In genomic region chr6:50090221-50090620, GRCm38 (mm10) we compare ENCODE assay signal across 28 mouse cellular contexts. TPM values are rescaled to one million over a fixed set of nuclear protein-coding genes. Genes with fewer than 3 reads are reported as not detected.
DNase-seq lines count a peak whose midpoint lies in the region; ATAC-seq and TF ChIP-seq lines count a peak whose summit lies in the region.
"Had no signal": no experiment of that assay in that cellular context is flagged by ENCODE, and none has a peak within 500 bp of the region (broad histone marks: within the 10 kb centered on the region; RNA-seq: fewer than 3 reads in every experiment).

No protein-coding gene starts in this region.

- no peak for TF ChIP-seq RAD21 in MEL (IDR thresholded peaks at IDR 0.05; ENCODE audit: low read depth, low read length)

- no peak overlapping the region for H3K4me2 ChIP-seq in kidney, embryonic 14.5 days (replicated peaks; ENCODE audit: low read depth, low read length)
- H3K4me2 ChIP-seq: embryonic facial prominence, embryonic 15.5 days; forebrain, embryonic 12.5 days; hindbrain, embryonic 14.5 days; liver, embryonic 15.5 days; lung, embryonic 15.5 days; midbrain, embryonic 11.5 days; stomach, embryonic 15.5 days had no signal

- DNase-seq in gastrocnemius, postnatal 14 days = peak; percentile 18
- no peak for DNase-seq in gastrocnemius, postnatal 25 days
- DNase-seq in kidney, adult 2 months = peak; percentile 13
- DNase-seq in left cerebral cortex, postnatal 4 days = peak; percentile 7
- no peak for DNase-seq in left cerebral cortex, adult 2 months (ENCODE audit: extremely low spot score in 1 of 2, low spot score in 2 of 2)
- DNase-seq in MEL (ENCODE audit: low read depth, low spot score) (peak; percentile 31), liver (no peak)
- DNase-seq: adrenal gland, postnatal 14 days; cerebellum, adult 11-12 months; cerebellum, postnatal 25 days; forebrain, postnatal 0 days; gastrocnemius, postnatal 10 days; layer of hippocampus, postnatal 36 days; right cerebral cortex, postnatal 25 days; thymus, adult 18-20 months; thymus, postnatal 25 days had no signal

- intact Hi-C loops in gastrocnemius, postnatal 14 days (cut with DNase I; ENCODE audit: low total_unique reads) = no loop called here
- intact Hi-C loops in left cerebral cortex, postnatal 4 days (cut with DNase I) = no loop called here
- intact Hi-C loops in left cerebral cortex, adult 2 months (cut with DNase I) = no loop called here

- 77% methylated on average over 7 of the region's 7 CpGs for WGBS in kidney, adult 2 months
- 80% methylated on average over 7 of the region's 7 CpGs for WGBS in kidney, embryonic 14.5 days

- ATAC-seq in kidney, embryonic 14.5 days (ENCODE audit: low FRiP score, low TSS enrichment) = no peak
- ATAC-seq: forebrain, postnatal 0 days; intestine, postnatal 0 days; midbrain, embryonic 16.5 days had no signal

- H3K27ac ChIP-seq in kidney, adult 2 months (ENCODE audit: insufficient read depth, low read depth, low read length) = no peak overlapping the region
- no peak overlapping the region for H3K27ac ChIP-seq in kidney, embryonic 14.5 days (ENCODE audit: low read depth, low read length)
- H3K27ac ChIP-seq in left cerebral cortex, adult 2 months = no peak overlapping the region
- H3K27ac ChIP-seq in MEL (ENCODE audit: control insufficient read depth, low read depth, low read length) = no peak overlapping the region
- H3K27ac ChIP-seq: embryonic facial prominence, embryonic 10.5 days; embryonic facial prominence, embryonic 15.5 days; forebrain, embryonic 12.5 days; heart, adult 2 months; hindbrain, embryonic 14.5 days; liver, embryonic 15.5 days; lung, embryonic 15.5 days; stomach, embryonic 15.5 days had no signal

- H3K9ac ChIP-seq in kidney, embryonic 14.5 days (ENCODE audit: low read depth, low read length) = no peak overlapping the region
- no peak overlapping the region for H3K9ac ChIP-seq in MEL (ENCODE audit: control insufficient read depth, low read depth, low read length, poor library complexity, severe bottlenecking)
- H3K9ac ChIP-seq: embryonic facial prominence, embryonic 15.5 days; forebrain, embryonic 12.5 days; forebrain, postnatal 0 days; hindbrain, embryonic 14.5 days; liver, embryonic 15.5 days; lung, embryonic 15.5 days; stomach, embryonic 15.5 days had no signal

- TF ChIP-seq EP300 in MEL (IDR thresholded peaks at IDR 0.05; ENCODE audit: low read depth in 1 of 2, low read length in 2 of 2) = no peak

- H3K4me3 ChIP-seq in kidney, adult 2 months (ENCODE audit: insufficient read depth, low read depth, low read length) = no peak overlapping the region
- H3K4me3 ChIP-seq in kidney, embryonic 14.5 days (ENCODE audit: low read length) = no peak overlapping the region
- H3K4me3 ChIP-seq in left cerebral cortex, adult 2 months = no peak overlapping the region
- H3K4me3 ChIP-seq in MEL (ENCODE audit: control insufficient read depth in 1 of 2, insufficient read depth in 1 of 2, low read depth in 2 of 2, low read length in 2 of 2) = no peak overlapping the region
- H3K4me3 ChIP-seq: embryonic facial prominence, embryonic 10.5 days; embryonic facial prominence, embryonic 15.5 days; forebrain, embryonic 12.5 days; heart, adult 2 months; liver, embryonic 15.5 days; lung, embryonic 15.5 days; stomach, embryonic 15.5 days had no signal

- H3K36me3 ChIP-seq in kidney, adult 2 months (ENCODE audit: control insufficient read depth, insufficient read depth, low read length) = no peaks in the 10 kb centered on the region
- H3K36me3 ChIP-seq in kidney, embryonic 14.5 days (ENCODE audit: control insufficient read depth, insufficient read depth, low read length) = no peaks in the 10 kb centered on the region
- peaks cover 0 to 4% of the 10 kb centered on the region in 2 experiments; a peak in 1 of 4 replicates for H3K36me3 ChIP-seq in MEL (ENCODE audit: control insufficient read depth in 1 of 2, insufficient read depth in 2 of 2, low read length in 2 of 2)
- H3K36me3 ChIP-seq: embryonic facial prominence, embryonic 10.5 days; embryonic facial prominence, embryonic 15.5 days; forebrain, embryonic 12.5 days; liver, embryonic 15.5 days; lung, embryonic 15.5 days; stomach, embryonic 15.5 days had no signal

- no peaks in the 10 kb centered on the region for H3K9me3 ChIP-seq in kidney, embryonic 14.5 days (ENCODE audit: control insufficient read depth, low read length)
- H3K9me3 ChIP-seq in MEL (replicated peaks; ENCODE audit: insufficient read depth, low read length) = no peaks in the 10 kb centered on the region
- H3K9me3 ChIP-seq: embryonic facial prominence, embryonic 10.5 days; embryonic facial prominence, embryonic 15.5 days; forebrain, embryonic 12.5 days; liver, embryonic 15.5 days; lung, embryonic 15.5 days; stomach, embryonic 15.5 days had no signal

- no peak for TF ChIP-seq CTCF in kidney, adult 2 months (conservative IDR thresholded peaks at IDR 0.05; ENCODE audit: insufficient read depth, insufficient read length, low read depth, low read length)
- no peak for TF ChIP-seq CTCF in left cerebral cortex, adult 2 months (IDR thresholded peaks at IDR 0.05)
- TF ChIP-seq CTCF in MEL (IDR thresholded peaks at IDR 0.05 in 2 of 3, conservative IDR thresholded peaks at IDR 0.05 in 1 of 3; ENCODE audit: control insufficient read depth in 1 of 3, insufficient read depth in 1 of 3, low read depth in 2 of 3, low read length in 3 of 3, poor library complexity in 1 of 3, severe bottlenecking in 1 of 3) = no peak

- no peaks in the 10 kb centered on the region for H3K27me3 ChIP-seq in kidney, adult 2 months (replicated peaks; ENCODE audit: control insufficient read depth, insufficient read depth, low read length)
- no peaks in the 10 kb centered on the region for H3K27me3 ChIP-seq in kidney, embryonic 14.5 days (ENCODE audit: control insufficient read depth, insufficient read depth, low read length)
- peaks cover 7 to 9% of the 10 kb centered on the region in 2 experiments for H3K27me3 ChIP-seq in MEL (ENCODE audit: control insufficient read depth in 1 of 2, insufficient read depth in 2 of 2, low read length in 2 of 2)
- H3K27me3 ChIP-seq: embryonic facial prominence, embryonic 15.5 days; forebrain, embryonic 12.5 days; liver, embryonic 15.5 days; lung, embryonic 15.5 days; stomach, embryonic 15.5 days had no signal

- TF ChIP-seq POLR2A in kidney, adult 2 months (IDR thresholded peaks at IDR 0.05; ENCODE audit: low read depth, low read length) = no peak
- TF ChIP-seq POLR2A in MEL (IDR thresholded peaks at IDR 0.05; ENCODE audit: control insufficient read depth in 1 of 2, insufficient read depth in 1 of 2, low read depth in 1 of 2, low read length in 2 of 2, poor library complexity in 1 of 2) = no peak

- no peaks in the 10 kb centered on the region for H3K4me1 ChIP-seq in kidney, adult 2 months (ENCODE audit: control insufficient read depth, insufficient read depth, low read length)
- H3K4me1 ChIP-seq in kidney, embryonic 14.5 days (ENCODE audit: control insufficient read depth, insufficient read depth, low read length) = no peaks in the 10 kb centered on the region
- peaks cover 0 to 13% of the 10 kb centered on the region in 2 experiments; a peak in 2 of 4 replicates for H3K4me1 ChIP-seq in MEL (ENCODE audit: control insufficient read depth in 1 of 2, insufficient read depth in 2 of 2, low read length in 2 of 2)
- H3K4me1 ChIP-seq: embryonic facial prominence, embryonic 10.5 days; embryonic facial prominence, embryonic 15.5 days; forebrain, embryonic 12.5 days; liver, embryonic 15.5 days; lung, embryonic 15.5 days; stomach, embryonic 15.5 days had no signal

- no peaks in the 10 kb centered on the region for H3K79me2 ChIP-seq in MEL (ENCODE audit: control insufficient read depth, insufficient read depth, low read length, poor library complexity)

TF ChIP-seq in MEL, 35 proteins besides CTCF, POLR2A, EP300 and RAD21:
- TF ChIP-seq USF1 (IDR thresholded peaks at IDR 0.05; ENCODE audit: low read depth, low read length) = no peak
- TF ChIP-seq MAZ (IDR thresholded peaks at IDR 0.05; ENCODE audit: low read depth, low read length) = no peak
- no peak for TF ChIP-seq SIN3A (IDR thresholded peaks at IDR 0.05; ENCODE audit: low read length)
- TF ChIP-seq MEF2A (IDR thresholded peaks at IDR 0.05; ENCODE audit: extremely low read depth, insufficient replicate concordance, low read depth, low read length, poor library complexity, severe bottlenecking) = no peak
- TF ChIP-seq MXI1 (IDR thresholded peaks at IDR 0.05; ENCODE audit: low read depth, low read length) = no peak
- no peak for TF ChIP-seq ETS1 (IDR thresholded peaks at IDR 0.05; ENCODE audit: low read depth, low read length)
- no peak for TF ChIP-seq UBTF (IDR thresholded peaks at IDR 0.05; ENCODE audit: borderline replicate concordance, insufficient read depth, low read depth, low read length)
- no peak for TF ChIP-seq GABPA (IDR thresholded peaks at IDR 0.05; ENCODE audit: low read depth, low read length)
- no peak for TF ChIP-seq NRF1 (IDR thresholded peaks at IDR 0.05; ENCODE audit: insufficient read depth, low read depth, low read length, poor library complexity, severe bottlenecking)

RNA-seq across cellular contexts. Expression of gene Mpp6, which starts 19.8 kb away (rescaled TPM):
- total RNA-seq in gastrocnemius, postnatal 14 days (2021) = 100 to 1,000 TPM; 120 to 133 TPM
- total RNA-seq in gastrocnemius, postnatal 25 days (2021) = 100 to 1,000 TPM; 124 to 127 TPM
- polyA plus RNA-seq in kidney, adult 2 months (2012; rRNA removed) = 16.9 and 21.3 TPM in 2 replicates
- polyA plus RNA-seq in kidney, embryonic 14.5 days (2014; fragmentation: Nextera tagmentation; extraction: Ambion mirVana) = 102 and 115 TPM in 2 replicates
- 100 to 1,000 TPM; 123 to 140 TPM for total RNA-seq in left cerebral cortex, postnatal 4 days (2021)
- 10 to 100 TPM; 82.7 to 89.2 TPM for total RNA-seq in left cerebral cortex, adult 2 months (2021)
- 68.1 and 79.5 TPM in 2 replicates for total RNA-seq in MEL (2012; rRNA removed)
- polyA plus RNA-seq in MEL (2012; ENCODE audit: insufficient read depth in 1 of 2, insufficient read length in 2 of 2, low read depth in 1 of 2, low replicate concordance in 2 of 2, missing spikeins in 1 of 2) = 10 to 100 TPM in 1 of 2 experiments, not detected in 1; 74.8 TPM

Comparison
In these comparisons a context has a peak if more than half of its experiments do, and no peak if none do; other contexts are left out.
1. DNase-seq: peak in gastrocnemius, postnatal 14 days (single experiment), kidney, adult 2 months (single experiment), left cerebral cortex, postnatal 4 days (single experiment) and MEL (single experiment); none in gastrocnemius, postnatal 25 days (single experiment), left cerebral cortex, adult 2 months (0 of 2) and liver (single experiment).